Mouse (Mus musculus): ENCODE data around the gene Nmur1.

Gene Nmur1

GRCm38 (mm10) chr1:86409476-86409875, 16.6 kb downstream of the Nmur1 start:
- DNase-seq (ENCODE audit: extremely low spot score), result no peak

- no peak for DNase-seq (ENCODE audit: extremely low spot score)
These were observed 17.5 kb downstream of the Nmur1 start for GRCm38 (mm10) chr1:86408515-86408914.

- DNase-seq (ENCODE audit: extremely low spot score), result no peak
These were observed 19.1 kb downstream of the Nmur1 start for GRCm38 (mm10) chr1:86406914-86407313.

- no peak for DNase-seq (ENCODE audit: extremely low spot score)
These were observed 19.7 kb downstream of the Nmur1 start for GRCm38 (mm10) chr1:86406313-86406712.

- DNase-seq (ENCODE audit: extremely low spot score), result no peak
These were observed 21.2 kb downstream of the Nmur1 start for GRCm38 (mm10) chr1:86404834-86405233.

GRCm38 (mm10) chr1:86400096-86400754, 25.8 kb downstream of the Nmur1 start:
- no peak for DNase-seq (ENCODE audit: extremely low spot score)

GRCm38 (mm10) chr1:86399322-86399721, 26.7 kb downstream of the Nmur1 start:
- DNase-seq (ENCODE audit: extremely low spot score), result no peak

GRCm38 (mm10) chr1:86398222-86398621, 27.8 kb downstream of the Nmur1 start:
- DNase-seq (ENCODE audit: extremely low spot score), result peak; percentile 41

- DNase-seq (ENCODE audit: extremely low spot score), result no peak
These were observed 28.4 kb downstream of the Nmur1 start for GRCm38 (mm10) chr1:86397621-86398020.

- DNase-seq (ENCODE audit: extremely low spot score), result no peak
These were observed 30.1 kb downstream of the Nmur1 start for GRCm38 (mm10) chr1:86395897-86396296.

GRCm38 (mm10) chr1:86394246-86394645, 31.8 kb downstream of the Nmur1 start:
- no peak for DNase-seq (ENCODE audit: extremely low spot score)

- DNase-seq (ENCODE audit: extremely low spot score), result no peak
These were observed 32.8 kb downstream of the Nmur1 start for GRCm38 (mm10) chr1:86393219-86393618.

GRCm38 (mm10) chr1:86391425-86391824, 34.6 kb downstream of the Nmur1 start:
- no peak for DNase-seq (ENCODE audit: extremely low spot score)

GRCm38 (mm10) chr1:86389230-86389629, 36.8 kb downstream of the Nmur1 start:
- DNase-seq (ENCODE audit: extremely low spot score), result peak; percentile 81

- DNase-seq (ENCODE audit: extremely low spot score), result peak; percentile 35
These were observed 45.0 kb downstream of the Nmur1 start for GRCm38 (mm10) chr1:86381027-86381426.

- DNase-seq (ENCODE audit: extremely low spot score), result no peak
These were observed 46.9 kb downstream of the Nmur1 start for GRCm38 (mm10) chr1:86379161-86379569.

- no peak for DNase-seq (ENCODE audit: extremely low spot score)
These were observed 47.4 kb downstream of the Nmur1 start for GRCm38 (mm10) chr1:86378662-86379061.

GRCm38 (mm10) chr1:86376354-86376753, 49.7 kb downstream of the Nmur1 start:
- no peak for DNase-seq (ENCODE audit: extremely low spot score)

- peak; percentile 26 for DNase-seq (ENCODE audit: extremely low spot score)
These were observed 54.0 kb downstream of the Nmur1 start for GRCm38 (mm10) chr1:86371997-86372396.

- DNase-seq (ENCODE audit: extremely low spot score), result no peak
These were observed 57.9 kb downstream of the Nmur1 start for GRCm38 (mm10) chr1:86368086-86368485.

- peak; percentile 57 for DNase-seq (ENCODE audit: extremely low spot score)
These were observed 62.4 kb downstream of the Nmur1 start for GRCm38 (mm10) chr1:86363671-86364070.

- DNase-seq (ENCODE audit: extremely low spot score), result no peak
These were observed 64.0 kb downstream of the Nmur1 start for GRCm38 (mm10) chr1:86361852-86362615.

- DNase-seq (ENCODE audit: extremely low spot score), result peak; percentile 45
These were observed 65.6 kb downstream of the Nmur1 start for GRCm38 (mm10) chr1:86360441-86360840.

Measured in embryo, embryonic 9.5 days (tissue).